Mouse (Mus musculus): ENCODE measurements around the gene Fads2. TPM values are rescaled to one million over a fixed set of nuclear protein-coding genes. Genes with fewer than 3 reads are reported as not detected.
"Not testable (repeated sequence)": the region's sequence is repeated elsewhere in the genome, so short reads cannot be mapped to it uniquely, and the experiment has no call there.

Gene Fads2
- total RNA-seq, 1 experiment, result 41.5 TPM

DNA sequence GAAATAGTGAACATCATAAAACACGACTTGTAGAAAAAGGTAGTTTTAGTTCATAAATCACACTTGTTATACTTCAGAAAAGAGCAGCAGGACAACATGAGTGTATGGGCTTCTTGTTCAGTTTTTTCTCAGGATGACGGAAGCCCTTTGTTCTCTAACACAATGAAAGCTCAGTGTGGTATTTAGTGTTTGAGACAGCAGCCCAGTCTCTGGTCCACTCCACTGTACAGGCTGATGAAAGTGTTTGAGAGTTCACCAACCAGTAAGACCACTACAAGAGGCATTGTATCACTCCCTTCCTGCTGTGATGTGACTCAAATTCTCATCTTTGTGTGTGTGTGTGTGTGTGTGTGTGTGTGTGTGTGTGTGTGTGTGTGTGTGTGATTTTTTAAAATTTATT, 42.1 kb upstream of the Fads2 start:
- TF ChIP-seq ZNF384 (IDR thresholded peaks at IDR 0.05; ENCODE audit: low read depth, low read length), result no peak
- no peak for TF ChIP-seq ZC3H11A (IDR thresholded peaks at IDR 0.05; ENCODE audit: borderline replicate concordance, low read depth, low read length)
- TF ChIP-seq MAFK (IDR thresholded peaks at IDR 0.05; ENCODE audit: insufficient read depth, low read depth, low read length), result no peak
- TF ChIP-seq CHD2 (IDR thresholded peaks at IDR 0.05; ENCODE audit: low read depth, low read length), result no peak
- no peak for TF ChIP-seq HCFC1 (IDR thresholded peaks at IDR 0.05; ENCODE audit: borderline replicate concordance, insufficient read depth, low read length)
- no peaks in the 10 kb centered on the region for H3K9me3 ChIP-seq (ENCODE audit: control insufficient read depth, insufficient read depth, low read depth, low read length)
- in situ Hi-C loops (cut with MboI; ENCODE audit: low sequenced_read_pairs in 2 of 2, unreplicated experiment in 2 of 2), result no loop called here
- no peak overlapping the region for H3K4me3 ChIP-seq (ENCODE audit: insufficient read depth in 1 of 2, low read depth in 1 of 2, low read length in 2 of 2, poor library complexity in 1 of 2, severe bottlenecking in 1 of 2)
- H3K4me1 ChIP-seq (ENCODE audit: control insufficient read depth in 2 of 2, insufficient read depth in 2 of 2, low read length in 2 of 2, poor library complexity in 1 of 2), result peaks cover 2 to 13% of the 10 kb centered on the region in 2 experiments; a peak in 1 of 4 replicates
- no peaks in the 10 kb centered on the region for H3K36me3 ChIP-seq (ENCODE audit: control insufficient read depth, insufficient read depth, low read length, poor library complexity, severe bottlenecking)
- H3K9ac ChIP-seq (ENCODE audit: insufficient read depth, low read depth, low read length, poor library complexity, severe bottlenecking), result no peak overlapping the region
- no peak for DNase-seq (ENCODE audit: low read depth, low spot score)
- no peak overlapping the region for H3K27ac ChIP-seq (ENCODE audit: insufficient read depth, low read depth, low read length, poor library complexity, severe bottlenecking)

DNA sequence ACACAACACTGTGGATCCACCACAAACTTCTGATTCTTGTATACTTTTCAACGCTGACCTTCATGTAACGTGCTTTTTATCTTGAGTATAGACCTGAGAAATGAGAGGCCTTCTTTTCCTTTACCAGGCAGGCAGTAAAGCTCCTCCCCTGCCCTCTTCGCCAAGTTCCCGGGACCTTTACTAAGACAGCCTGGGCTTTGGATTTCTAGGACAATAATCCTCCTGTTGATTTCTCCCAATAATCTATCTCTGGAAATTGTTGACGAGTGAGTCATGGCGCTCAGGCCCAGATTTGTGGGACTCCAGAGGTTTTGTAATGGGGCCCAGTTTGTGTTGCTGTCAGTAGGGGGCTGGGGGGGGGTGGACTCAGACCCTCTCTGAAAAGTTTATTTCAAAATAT, 38.2 kb upstream of the Fads2 start:
- in situ Hi-C loops (cut with MboI; ENCODE audit: low sequenced_read_pairs in 2 of 2, unreplicated experiment in 2 of 2), result no loop called here
- DNase-seq (ENCODE audit: low read depth, low spot score), result no peak
- no peak for TF ChIP-seq MAFK (IDR thresholded peaks at IDR 0.05; ENCODE audit: insufficient read depth, low read depth, low read length)
- TF ChIP-seq ZNF384 (IDR thresholded peaks at IDR 0.05; ENCODE audit: low read depth, low read length), result no peak
- no peak for TF ChIP-seq HCFC1 (IDR thresholded peaks at IDR 0.05; ENCODE audit: borderline replicate concordance, insufficient read depth, low read length)
- TF ChIP-seq ZC3H11A (IDR thresholded peaks at IDR 0.05; ENCODE audit: borderline replicate concordance, low read depth, low read length), result no peak
- TF ChIP-seq CHD2 (IDR thresholded peaks at IDR 0.05; ENCODE audit: low read depth, low read length), result no peak

DNA sequence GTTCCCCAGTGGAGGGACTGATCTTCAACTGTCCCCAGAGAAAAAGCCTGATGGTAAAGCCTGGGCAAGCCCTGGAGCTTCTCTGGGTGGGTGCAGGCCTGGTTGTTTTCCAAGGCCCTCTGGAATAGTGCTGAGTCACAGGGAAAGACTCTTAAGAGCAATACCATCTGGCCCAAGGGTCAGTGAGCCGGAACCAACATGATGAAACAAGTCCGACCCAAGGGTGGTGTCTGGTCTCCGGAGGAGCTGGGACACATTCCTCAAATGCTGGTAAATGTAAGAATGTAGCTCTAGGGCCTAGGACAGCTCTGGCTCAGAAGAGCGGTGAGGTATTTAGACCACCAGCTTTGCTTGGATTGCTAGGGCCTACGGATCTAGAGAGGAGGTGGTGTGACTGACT, 35.9 kb upstream of the Fads2 start:
- Histone ChIP-seq H3K27ac (ENCODE audit: insufficient read depth, low read depth, low read length, poor library complexity, severe bottlenecking) (no peak overlapping the region), H3K4me1 (ENCODE audit: control insufficient read depth in 2 of 2, insufficient read depth in 2 of 2, low read length in 2 of 2, poor library complexity in 1 of 2) (peaks cover 3 to 8% of the 10 kb centered on the region in 2 experiments; a peak in 2 of 4 replicates), H3K36me3 (ENCODE audit: control insufficient read depth, insufficient read depth, low read length, poor library complexity, severe bottlenecking) (no peaks in the 10 kb centered on the region), H3K9ac (ENCODE audit: insufficient read depth, low read depth, low read length, poor library complexity, severe bottlenecking) (no peak overlapping the region), H3K4me3 (ENCODE audit: insufficient read depth in 1 of 2, low read depth in 1 of 2, low read length in 2 of 2, poor library complexity in 1 of 2, severe bottlenecking in 1 of 2) (no peak overlapping the region), H3K9me3 (ENCODE audit: control insufficient read depth, insufficient read depth, low read depth, low read length) (no peaks in the 10 kb centered on the region)
- DNase-seq (ENCODE audit: low read depth, low spot score), result no peak
- TF ChIP-seq MAFK (IDR thresholded peaks at IDR 0.05; ENCODE audit: insufficient read depth, low read depth, low read length) (peak; percentile 77), CHD2 (IDR thresholded peaks at IDR 0.05; ENCODE audit: low read depth, low read length) (no peak)
- in situ Hi-C loops (cut with MboI; ENCODE audit: low sequenced_read_pairs in 2 of 2, unreplicated experiment in 2 of 2), result no loop called here

More for the DNA sequence above, 38.2 kb upstream of the Fads2 start:
- Histone ChIP-seq H3K9ac (ENCODE audit: insufficient read depth, low read depth, low read length, poor library complexity, severe bottlenecking) (no peak overlapping the region), H3K9me3 (ENCODE audit: control insufficient read depth, insufficient read depth, low read depth, low read length) (no peaks in the 10 kb centered on the region), H3K27ac (ENCODE audit: insufficient read depth, low read depth, low read length, poor library complexity, severe bottlenecking) (no peak overlapping the region), H3K36me3 (ENCODE audit: control insufficient read depth, insufficient read depth, low read length, poor library complexity, severe bottlenecking) (no peaks in the 10 kb centered on the region), H3K4me3 (ENCODE audit: insufficient read depth in 1 of 2, low read depth in 1 of 2, low read length in 2 of 2, poor library complexity in 1 of 2, severe bottlenecking in 1 of 2) (no peak overlapping the region), H3K4me1 (ENCODE audit: control insufficient read depth in 2 of 2, insufficient read depth in 2 of 2, low read length in 2 of 2, poor library complexity in 1 of 2) (peaks cover 6 to 15% of the 10 kb centered on the region in 2 experiments; a peak in 2 of 4 replicates)

DNA sequence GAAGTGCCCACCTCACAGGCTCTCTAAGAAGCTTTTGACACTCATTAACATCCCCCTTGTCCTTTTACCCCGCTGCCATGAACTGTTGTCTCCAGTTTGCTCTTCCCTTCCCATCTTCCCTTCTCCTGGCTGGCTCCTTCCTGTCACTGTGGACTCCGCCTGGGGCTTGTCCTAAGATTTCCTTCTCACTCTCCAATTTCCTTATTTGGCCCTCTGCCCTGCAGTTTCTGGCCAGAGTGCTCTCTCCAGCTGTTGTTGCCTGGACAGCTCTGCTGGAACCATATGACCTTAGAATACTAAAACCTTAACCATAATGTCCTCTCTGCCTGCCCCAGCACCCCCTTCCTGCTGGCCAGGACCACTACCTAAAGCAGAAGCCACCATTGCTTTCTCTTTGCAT, 33.1 kb upstream of the Fads2 start:
- no peak for DNase-seq (ENCODE audit: low read depth, low spot score)
- TF ChIP-seq ZC3H11A (IDR thresholded peaks at IDR 0.05; ENCODE audit: borderline replicate concordance, low read depth, low read length) (no peak), MAFK (IDR thresholded peaks at IDR 0.05; ENCODE audit: insufficient read depth, low read depth, low read length) (no peak), HCFC1 (IDR thresholded peaks at IDR 0.05; ENCODE audit: borderline replicate concordance, insufficient read depth, low read length) (no peak), ZNF384 (IDR thresholded peaks at IDR 0.05; ENCODE audit: low read depth, low read length) (no peak), CHD2 (IDR thresholded peaks at IDR 0.05; ENCODE audit: low read depth, low read length) (no peak)
- in situ Hi-C loops (cut with MboI; ENCODE audit: low sequenced_read_pairs in 2 of 2, unreplicated experiment in 2 of 2), result no loop called here
- Histone ChIP-seq H3K9me3 (ENCODE audit: control insufficient read depth, insufficient read depth, low read depth, low read length) (no peaks in the 10 kb centered on the region), H3K4me3 (ENCODE audit: insufficient read depth in 1 of 2, low read depth in 1 of 2, low read length in 2 of 2, poor library complexity in 1 of 2, severe bottlenecking in 1 of 2) (no peak overlapping the region), H3K27ac (ENCODE audit: insufficient read depth, low read depth, low read length, poor library complexity, severe bottlenecking) (no peak overlapping the region), H3K4me1 (ENCODE audit: control insufficient read depth in 2 of 2, insufficient read depth in 2 of 2, low read length in 2 of 2, poor library complexity in 1 of 2) (peaks cover 6 to 15% of the 10 kb centered on the region in 2 experiments; a peak in 3 of 4 replicates), H3K9ac (ENCODE audit: insufficient read depth, low read depth, low read length, poor library complexity, severe bottlenecking) (no peak overlapping the region; the same call in 1 of the 2 replicates), H3K36me3 (ENCODE audit: control insufficient read depth, insufficient read depth, low read length, poor library complexity, severe bottlenecking) (no peaks in the 10 kb centered on the region)

DNA sequence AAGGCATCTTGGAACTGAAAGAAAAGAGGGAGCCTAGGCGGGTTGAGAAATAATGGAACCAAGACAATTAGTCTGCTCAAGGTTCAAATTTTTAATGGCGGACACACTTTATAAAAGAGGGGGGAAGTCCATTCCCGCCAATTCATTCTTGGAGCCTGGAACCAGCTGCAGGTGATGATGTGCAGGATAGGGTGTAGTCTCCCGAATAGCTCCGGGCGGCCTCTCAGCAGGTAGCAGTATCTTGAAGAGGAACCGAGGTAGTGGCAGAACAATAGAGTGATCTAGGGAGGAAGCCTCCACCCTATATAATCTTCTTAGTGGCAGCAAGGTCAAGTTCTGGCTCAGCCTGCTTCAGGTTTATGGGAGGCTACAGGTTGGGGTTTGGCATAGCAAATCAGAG, 28.0 kb upstream of the Fads2 start:
- Histone ChIP-seq H3K4me1 (ENCODE audit: control insufficient read depth in 2 of 2, insufficient read depth in 2 of 2, low read length in 2 of 2, poor library complexity in 1 of 2) (peaks cover 5 to 15% of the 10 kb centered on the region in 2 experiments; a peak in 3 of 4 replicates), H3K27ac (ENCODE audit: insufficient read depth, low read depth, low read length, poor library complexity, severe bottlenecking) (peak overlapping the region; percentile 82)
- H3K9me3 ChIP-seq (ENCODE audit: control insufficient read depth, insufficient read depth, low read depth, low read length); H3K36me3 ChIP-seq (ENCODE audit: control insufficient read depth, insufficient read depth, low read length, poor library complexity, severe bottlenecking); in situ Hi-C loops (cut with MboI; ENCODE audit: low sequenced_read_pairs in 2 of 2, unreplicated experiment in 2 of 2); H3K4me3 ChIP-seq (ENCODE audit: insufficient read depth in 1 of 2, low read depth in 1 of 2, low read length in 2 of 2, poor library complexity in 1 of 2, severe bottlenecking in 1 of 2); H3K9ac ChIP-seq (ENCODE audit: insufficient read depth, low read depth, low read length, poor library complexity, severe bottlenecking): not testable (repeated sequence)
- peak; percentile 77 for DNase-seq (ENCODE audit: low read depth, low spot score)
